Mouse (Mus musculus) forebrain, postnatal 0 days (tissue): Measurements from ENCODE around the gene Cenpm. TPM values are rescaled to one million over a fixed set of nuclear protein-coding genes. Genes with fewer than 3 reads are reported as not detected.

Source experiments
- ATAC-seq: fragments of 200-750 bp; cut with Nextera tagmentation; 2 replicates; pipeline ENCODE4 v1.8.0; 2017; ENCODE audit warnings: mild to moderate bottlenecking, moderate library complexity
- DNase-seq: peaks from one replicate; pipeline ENCODE4 v3.0.0-alpha.2; 2015
- H3K27ac ChIP-seq: fragments of 300-500 bp; sonication (generic); 2 replicates; pipeline ENCODE4 v1.5.1; 2014; ENCODE audit warnings: low read depth, mild to moderate bottlenecking, antibody characterized with exemption, low read length, moderate library complexity, mixed read lengths
- H3K27me3 ChIP-seq: fragments of 300-500 bp; sonication (generic); 2 replicates; pipeline ENCODE4 v1.6.1; 2014; ENCODE audit warnings: mild to moderate bottlenecking, low read length, mixed read lengths; ENCODE audit not compliant: insufficient read depth
- H3K36me3 ChIP-seq: fragments of 300-500 bp; sonication (generic); 2 replicates; pipeline ENCODE4 v1.6.1; 2014; ENCODE audit warnings: mild to moderate bottlenecking, moderate library complexity; ENCODE audit not compliant: insufficient read depth
- H3K4me1 ChIP-seq: fragments of 300-500 bp; sonication (generic); 2 replicates; pipeline ENCODE4 v1.6.1; 2014; ENCODE audit warnings: antibody characterized with exemption; ENCODE audit not compliant: insufficient read depth
- H3K4me2 ChIP-seq: fragments of 300-500 bp; sonication (generic); 2 replicates; pipeline ENCODE4 v1.6.1; 2014; ENCODE audit warnings: low read depth, mild to moderate bottlenecking, moderate library complexity
- H3K4me3 ChIP-seq: fragments of 300-500 bp; sonication (generic); 2 replicates; pipeline ENCODE4 v1.5.1; 2014; ENCODE audit warnings: low read depth, low read length, mixed read lengths
- H3K9ac ChIP-seq: fragments of 300-500 bp; sonication (generic); 2 replicates; pipeline ENCODE4 v1.6.1; 2014; ENCODE audit warnings: mild to moderate bottlenecking
- H3K9me3 ChIP-seq: fragments of 300-500 bp; sonication (generic); 2 replicates; pipeline ENCODE4 v1.6.1; 2016; ENCODE audit warnings: low read length
- CTCF ChIP-seq: sonication (generic); IDR thresholded peaks from 2 replicates; pipeline ENCODE4 v1.5.1; 2016; ENCODE audit warnings: antibody characterized with exemption, control low read depth, low read depth
- WGBS: fragments of 180-500 bp; shearing (Covaris S2); extraction: QIAGEN DNeasy Blood & Tissue Kit; methylation state at CpG from one replicate; pipeline ENCODE4 v1.1.7; 2014; 5-methylcytosine and 5-hydroxymethylcytosine counted together
- polyA plus RNA-seq: library from polyadenylated mRNA; unstranded; fragments of >200 nt; fragmentation: Nextera tagmentation; extraction: Ambion mirVana; gene quantifications from 2 replicates; pipeline ENCODE4 v1.2.1, GENCODE M21; 2015
- total RNA-seq: library from RNA; depleted of rRNA; stranded (reverse); fragments of >200 nt; gene quantifications from 2 replicates; pipeline ENCODE4 v1.2.3, GENCODE M21; 2014

Gene Cenpm
- total and polyA plus RNA-seq, 2 experiments from 2014 or later: 8.9 to 18.7 TPM

- peak within 1 kb of the TSS; percentile 30 for H3K4me3 ChIP-seq
- H3K4me1 ChIP-seq: 0 out of 2 replicates have a peak, but pooled peaks cover 5% of the 10 kb centered on the region
- ATAC-seq (peak; percentile 61), DNase-seq (no peak)
- no peak within 1 kb of the TSS for H3K27ac ChIP-seq
- H3K27me3 ChIP-seq: no peaks in the 10 kb centered on the region
- WGBS: 1% methylated on average over 42 of the region's 44 CpGs
- H3K36me3 ChIP-seq: no peaks in the 10 kb centered on the region
- H3K4me2 ChIP-seq: peak within 1 kb of the TSS; percentile 61
- H3K9ac ChIP-seq: peak within 1 kb of the TSS; percentile 37; the same call in 1 of the 2 replicates
- TF ChIP-seq CTCF: no peak
- H3K9me3 ChIP-seq: no peaks in the 10 kb centered on the region
Measured at GRCm38 (mm10) chr15:82223657-82224601, 20.6 kb downstream of the Cenpm start, which contains the start of gene Tnfrsf13c. Gene Tnfrsf13c, minus strand, starts transcription at chr15:82224369.

- 0 out of 2 replicates have a peak, but pooled peaks cover 5% of the 10 kb centered on the region for H3K4me1 ChIP-seq
- no peak overlapping the region for H3K9ac ChIP-seq
- H3K27ac ChIP-seq: no peak overlapping the region
- no peak overlapping the region for H3K4me2 ChIP-seq
- no peaks in the 10 kb centered on the region for H3K36me3 ChIP-seq
- no peaks in the 10 kb centered on the region for H3K9me3 ChIP-seq
- no peak for TF ChIP-seq CTCF
- DNase-seq: no peak
- no peaks in the 10 kb centered on the region for H3K27me3 ChIP-seq
- 69% methylated on average over 7 of the region's 7 CpGs for WGBS
- ATAC-seq: no peak
- no peak overlapping the region for H3K4me3 ChIP-seq
Measured at GRCm38 (mm10) chr15:82223251-82223650, 21.3 kb downstream of the Cenpm start.

DNA sequence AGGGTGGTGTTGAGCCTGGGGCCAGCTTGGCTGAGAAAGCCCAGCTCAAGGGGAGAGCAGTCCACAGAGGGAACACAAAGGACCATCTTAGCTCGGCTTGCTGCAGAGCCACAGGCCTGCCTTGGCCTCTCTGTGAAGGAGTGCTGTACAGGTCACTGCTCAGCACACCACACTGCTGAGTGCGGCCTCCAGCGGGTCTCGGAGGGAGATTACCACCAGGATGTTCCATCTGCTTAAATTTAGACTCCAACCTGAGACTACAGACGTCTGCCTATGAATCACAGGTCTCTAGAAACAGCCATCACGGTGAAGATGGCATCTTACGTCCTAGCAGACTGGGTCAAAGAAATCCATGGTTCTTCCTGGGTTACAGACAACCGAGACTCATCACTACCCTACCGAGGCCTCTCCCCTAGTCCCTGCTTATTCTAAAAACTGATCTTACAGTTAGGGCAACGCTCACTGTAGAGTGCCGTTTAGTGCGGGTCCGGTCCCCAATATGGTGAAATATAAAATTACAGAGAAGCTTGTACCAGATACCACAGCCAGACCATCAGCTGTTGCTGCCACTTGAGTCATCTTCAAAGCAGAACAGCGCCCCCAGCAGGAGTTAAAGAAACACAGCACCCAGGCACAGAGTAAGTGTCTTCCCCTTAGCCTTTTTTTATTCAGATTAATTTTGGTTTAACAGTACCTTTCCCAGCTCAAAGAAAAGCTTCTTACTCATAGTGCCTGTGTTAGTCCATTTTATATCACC lies 23.3 kb downstream of the Cenpm start:
- ATAC-seq: no peak
- H3K27me3 ChIP-seq: no peaks in the 10 kb centered on the region
- no peaks in the 10 kb centered on the region for H3K9me3 ChIP-seq
- H3K27ac ChIP-seq: no peak overlapping the region
- H3K36me3 ChIP-seq: no peaks in the 10 kb centered on the region
- no peak for DNase-seq
- peaks cover 5% of the 10 kb centered on the region; the same call in 1 of the 2 replicates for H3K4me1 ChIP-seq
- TF ChIP-seq CTCF: peak; percentile 14; the same call in 1 of the 2 replicates
- 62% methylated on average over 14 of the region's 14 CpGs for WGBS
- no peak overlapping the region for H3K9ac ChIP-seq
- no peak overlapping the region for H3K4me2 ChIP-seq
- H3K4me3 ChIP-seq: no peak overlapping the region

DNA sequence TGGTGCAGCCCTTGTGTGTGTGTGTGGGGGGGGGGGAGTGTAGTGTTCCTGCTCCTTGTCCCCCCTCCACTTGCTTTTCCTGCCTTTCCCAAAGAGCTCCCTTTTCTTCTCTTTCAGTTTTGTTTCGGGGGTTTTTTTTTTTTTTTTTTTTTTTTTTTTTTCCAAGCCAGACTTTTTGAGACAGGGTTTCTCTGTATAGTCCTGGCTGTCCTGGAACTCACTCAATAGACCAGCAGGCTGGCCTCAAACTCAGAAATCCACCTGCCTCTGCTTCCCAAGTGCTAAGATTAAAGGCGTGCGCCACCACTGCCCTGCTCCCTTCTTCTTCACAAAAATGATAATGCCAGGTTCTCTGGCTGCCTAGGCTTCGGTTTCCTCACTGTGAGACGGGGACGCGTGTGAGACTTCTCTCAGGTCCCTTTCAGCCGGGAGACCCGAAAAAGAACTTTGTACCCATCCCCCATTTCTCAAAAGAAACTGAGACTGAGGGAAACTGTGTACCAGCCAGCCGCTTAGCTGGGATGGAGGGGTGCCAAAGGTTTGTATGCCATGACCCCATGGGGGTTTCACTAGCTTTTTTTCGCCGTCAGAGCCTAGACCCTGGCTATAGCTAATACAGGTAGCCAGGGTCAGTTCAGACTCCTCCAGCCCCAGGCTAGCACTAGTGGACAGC lies 24.4 kb downstream of the Cenpm start:
- no peaks in the 10 kb centered on the region for H3K9me3 ChIP-seq
- H3K27me3 ChIP-seq: no peaks in the 10 kb centered on the region
- H3K4me1 ChIP-seq: peaks cover 5% of the 10 kb centered on the region; the same call in 1 of the 2 replicates
- WGBS: 41% methylated on average over 11 of the region's 12 CpGs
- DNase-seq (no peak), ATAC-seq (no peak)
- H3K27ac ChIP-seq: no peak overlapping the region
- no peaks in the 10 kb centered on the region for H3K36me3 ChIP-seq
- no peak overlapping the region for H3K4me3 ChIP-seq
- TF ChIP-seq CTCF: no peak
- no peak overlapping the region for H3K4me2 ChIP-seq
- H3K9ac ChIP-seq: no peak overlapping the region

DNA sequence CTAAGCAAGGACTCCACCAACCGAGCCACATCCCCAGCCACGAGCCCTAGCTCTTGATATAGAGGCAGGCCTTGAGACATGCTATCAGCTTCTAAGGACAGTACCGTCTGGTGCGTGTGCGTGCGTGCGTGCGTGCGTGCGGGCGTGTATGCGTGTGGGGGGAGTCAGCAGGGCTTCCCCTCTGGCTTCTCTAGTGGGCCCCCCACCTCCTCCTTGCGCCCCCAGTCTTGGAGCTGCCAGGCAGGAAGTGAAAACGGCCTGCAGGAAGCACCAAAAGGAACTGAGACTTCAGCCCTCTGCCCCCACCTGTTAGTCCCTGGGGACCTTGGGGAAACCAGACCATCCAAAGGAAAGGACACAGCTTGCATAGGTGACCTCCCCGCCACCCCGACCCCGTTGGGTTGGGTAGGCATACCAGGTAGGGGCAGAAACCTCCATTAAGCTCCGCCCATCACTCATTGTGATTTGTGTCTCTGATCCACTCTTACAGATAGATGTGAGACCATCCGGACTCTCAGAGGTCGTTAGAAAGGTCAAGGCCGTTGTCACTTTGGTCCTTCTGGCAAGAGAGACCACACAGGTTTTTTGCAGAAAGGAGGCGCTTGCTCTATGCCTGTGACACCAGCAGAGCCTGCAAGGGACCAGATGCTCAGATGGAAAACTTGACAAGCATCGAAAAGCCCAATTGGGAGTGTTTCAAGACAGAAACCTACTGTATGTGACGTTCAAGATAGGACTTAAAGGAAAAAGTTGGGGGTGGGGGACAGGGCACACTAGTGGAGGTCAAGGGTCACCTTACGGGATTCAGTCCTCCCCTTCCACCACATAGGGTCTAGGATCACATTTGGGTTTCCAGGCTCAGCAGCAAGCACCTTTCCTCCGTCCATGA lies 25.5 kb downstream of the Cenpm start:
- H3K4me3 ChIP-seq: no peak overlapping the region
- H3K4me1 ChIP-seq: peaks cover under 1% of the 10 kb centered on the region; the same call in 1 of the 2 replicates
- DNase-seq (no peak), ATAC-seq (no peak)
- H3K9ac ChIP-seq: no peak overlapping the region
- no peak for TF ChIP-seq CTCF
- H3K27me3 ChIP-seq: peaks cover 7% of the 10 kb centered on the region; the same call in 1 of the 2 replicates
- WGBS: 81% methylated on average over 26 of the region's 26 CpGs
- no peaks in the 10 kb centered on the region for H3K36me3 ChIP-seq
- no peak overlapping the region for H3K4me2 ChIP-seq
- H3K9me3 ChIP-seq: no peaks in the 10 kb centered on the region
- no peak overlapping the region for H3K27ac ChIP-seq

DNA sequence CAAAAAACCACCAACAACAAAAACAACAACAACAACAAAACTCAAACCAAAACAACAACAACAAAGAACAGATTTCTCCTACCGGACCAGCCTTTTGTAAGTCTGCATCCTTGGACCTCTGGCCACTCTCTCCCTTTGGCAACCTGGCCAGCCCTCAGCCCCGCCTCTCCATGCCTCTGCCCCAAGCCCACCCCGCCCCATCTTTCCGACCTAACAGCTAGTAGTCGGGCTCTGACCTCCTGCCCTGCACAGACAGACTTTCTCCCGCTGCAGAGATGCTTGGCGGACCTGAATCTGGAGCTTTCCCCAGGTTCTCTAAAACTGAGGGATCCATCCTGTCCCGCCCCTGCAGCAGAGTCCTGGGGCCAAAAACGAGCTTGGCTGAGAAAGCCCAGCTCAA lies 26.6 kb downstream of the Cenpm start:
- Histone ChIP-seq H3K9me3 (no peaks in the 10 kb centered on the region), H3K4me3 (no peak overlapping the region), H3K4me1 (no peaks in the 10 kb centered on the region; the same call in 1 of the 2 replicates), H3K27me3 (peaks cover 12% of the 10 kb centered on the region), H3K9ac (no peak overlapping the region), H3K27ac (no peak overlapping the region), H3K4me2 (no peak overlapping the region), H3K36me3 (no peaks in the 10 kb centered on the region)
- DNase-seq (no peak), ATAC-seq (no peak)
- WGBS: 35% methylated on average over 9 of the region's 9 CpGs
- TF ChIP-seq CTCF: no peak
